Mouse (Mus musculus) hindbrain, embryonic 12.5 days (tissue): ENCODE measurements at regions not wholly inside any gene's neighbourhood (a gene's known extent, or its start where the extent isn't known, plus 50 kb on each side); places are given as distances from the start of the nearest gene placed in this dataset.
"Not testable (repeated sequence)": the region's sequence is repeated elsewhere in the genome, so short reads cannot be mapped to it uniquely, and the experiment has no call there.

Experiments used
- ATAC-seq: fragments of 200-750 bp; cut with Nextera tagmentation; 2 replicates; pipeline ENCODE4 v1.8.0; 2017; ENCODE audit warnings: moderate TSS enrichment; ENCODE audit not compliant: low FRiP score
- H3K27ac ChIP-seq: fragments of 300-500 bp; sonication (generic); 2 replicates; pipeline ENCODE4 v1.5.1; 2016; ENCODE audit warnings: mild to moderate bottlenecking
- H3K27me3 ChIP-seq: fragments of 300-500 bp; sonication (generic); 2 replicates; pipeline ENCODE4 v1.6.1; 2016; ENCODE audit warnings: mild to moderate bottlenecking
- H3K36me3 ChIP-seq: fragments of 300-500 bp; sonication (generic); 2 replicates; pipeline ENCODE4 v1.6.1; 2016; ENCODE audit warnings: mild to moderate bottlenecking
- H3K4me1 ChIP-seq: fragments of 300-500 bp; sonication (generic); 2 replicates; pipeline ENCODE4 v1.6.1; 2016
- H3K4me2 ChIP-seq: fragments of 300-500 bp; sonication (generic); replicated peaks from 2 replicates; pipeline ENCODE4 v1.6.1; 2016; ENCODE audit warnings: mild to moderate bottlenecking
- H3K4me3 ChIP-seq: fragments of 300-500 bp; sonication (generic); 2 replicates; pipeline ENCODE4 v1.5.1; 2016; ENCODE audit warnings: mild to moderate bottlenecking
- H3K9ac ChIP-seq: fragments of 300-500 bp; sonication (generic); 2 replicates; pipeline ENCODE4 v1.6.1; 2016; ENCODE audit warnings: mild to moderate bottlenecking, moderate library complexity
- H3K9me3 ChIP-seq: fragments of 300-500 bp; sonication (generic); replicated peaks from 2 replicates; pipeline ENCODE4 v1.6.1; 2016; ENCODE audit warnings: mild to moderate bottlenecking
- WGBS: fragments of 180-500 bp; shearing (Covaris S2); methylation state at CpG from one replicate; pipeline ENCODE4 v1.1.7; 2016; 5-methylcytosine and 5-hydroxymethylcytosine counted together

DNA sequence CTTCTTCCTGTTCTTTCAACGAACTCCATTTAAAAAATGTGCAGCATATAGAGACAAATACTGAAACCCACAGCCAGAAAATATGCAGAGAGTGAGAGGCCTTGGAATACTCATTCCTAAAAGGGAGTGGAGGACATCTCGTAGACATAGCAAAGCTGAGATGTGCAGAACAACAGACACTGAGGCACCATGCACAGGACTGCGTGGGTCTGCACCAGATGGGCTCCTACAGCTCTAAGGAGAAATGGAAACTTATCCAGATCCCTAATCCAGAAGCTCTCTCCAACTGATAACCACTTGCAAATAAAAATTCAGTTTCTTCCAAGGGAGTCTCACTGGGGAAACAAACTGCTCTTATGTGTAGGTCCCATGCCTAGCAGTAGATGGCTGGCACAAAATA is 101.6 kb downstream of the Slc25a24 start:
- Histone ChIP-seq H3K4me1 (no peaks in the 10 kb centered on the region), H3K9me3 (no peaks in the 10 kb centered on the region), H3K27me3 (no peaks in the 10 kb centered on the region), H3K9ac (no peak overlapping the region), H3K36me3 (no peaks in the 10 kb centered on the region), H3K4me2 (no peak overlapping the region), H3K4me3 (no peak overlapping the region), H3K27ac (no peak overlapping the region)
- WGBS: 86% methylated on average over 3 of the region's 3 CpGs
- no peak for ATAC-seq

GRCm38 (mm10) chr3:109234275-109234674 is 106.2 kb upstream of the Vav3 start:
- ATAC-seq: peak; percentile 73
- Histone ChIP-seq H3K27me3 (no peaks in the 10 kb centered on the region), H3K4me3 (no peak overlapping the region), H3K9ac (no peak overlapping the region), H3K4me2 (no peak overlapping the region), H3K36me3 (no peaks in the 10 kb centered on the region), H3K27ac (no peak overlapping the region), H3K4me1 (no peaks in the 10 kb centered on the region), H3K9me3 (no peaks in the 10 kb centered on the region)
- WGBS: 68% methylated on average over 4 of the region's 4 CpGs

DNA sequence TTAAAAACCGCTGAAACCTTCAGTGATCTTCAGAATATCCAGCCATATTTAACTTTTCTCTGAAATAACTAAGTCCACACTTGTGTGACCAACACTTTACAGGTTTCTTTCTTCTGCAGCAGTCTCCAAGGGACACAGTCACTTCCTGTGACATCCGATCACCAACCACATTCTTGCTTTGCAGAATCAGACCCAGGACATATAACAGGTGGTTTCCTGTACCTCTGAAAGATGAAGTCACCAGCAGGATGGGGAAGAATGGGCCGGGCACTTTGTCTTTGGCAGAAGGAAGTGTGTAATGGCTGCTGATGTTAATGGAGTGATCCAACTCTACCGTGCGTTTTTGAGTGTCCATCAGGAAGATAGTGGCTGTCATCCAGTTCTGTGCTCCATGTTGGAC is 103.5 kb upstream of the Vav3 start:
- Histone ChIP-seq H3K4me2 (no peak overlapping the region), H3K27me3 (no peaks in the 10 kb centered on the region), H3K27ac (no peak overlapping the region), H3K4me1 (no peaks in the 10 kb centered on the region), H3K36me3 (no peaks in the 10 kb centered on the region), H3K4me3 (no peak overlapping the region), H3K9me3 (no peaks in the 10 kb centered on the region), H3K9ac (no peak overlapping the region)
- WGBS: 85% methylated on average over 5 of the region's 5 CpGs
- ATAC-seq: no peak

GRCm38 (mm10) chr3:109243491-109243890 is 97.0 kb upstream of the Vav3 start:
- no peak overlapping the region for H3K27ac ChIP-seq
- no peak overlapping the region for H3K9ac ChIP-seq
- no peaks in the 10 kb centered on the region for H3K27me3 ChIP-seq
- no peak for ATAC-seq
- no peaks in the 10 kb centered on the region for H3K36me3 ChIP-seq
- H3K9me3 ChIP-seq: no peaks in the 10 kb centered on the region; the same call in 1 of the 2 replicates
- H3K4me3 ChIP-seq: no peak overlapping the region
- H3K4me2 ChIP-seq: no peak overlapping the region
- WGBS: 91% methylated on average over 1 of the region's 1 CpGs
- H3K4me1 ChIP-seq: no peaks in the 10 kb centered on the region

DNA sequence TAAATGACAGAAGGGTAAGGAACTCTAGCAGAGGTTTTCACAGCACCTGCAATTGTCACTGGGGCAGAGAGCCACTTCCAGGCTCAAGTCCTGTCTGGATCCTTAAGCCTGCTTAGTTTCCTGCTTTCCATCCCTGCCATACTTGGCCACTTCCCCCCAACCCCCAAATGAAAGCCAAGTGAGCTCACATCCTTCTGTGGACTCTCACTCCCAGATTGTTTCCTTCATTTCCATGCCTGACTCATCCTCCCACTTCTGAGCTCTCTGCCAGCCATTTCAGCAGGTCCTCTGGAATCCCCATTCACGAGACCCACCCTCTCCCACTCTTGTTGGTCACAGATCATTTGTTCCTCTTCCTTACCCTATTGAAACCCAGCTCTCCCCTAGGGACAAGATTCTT is 91.7 kb upstream of the Vav3 start:
- no peaks in the 10 kb centered on the region for H3K36me3 ChIP-seq
- peaks cover 3% of the 10 kb centered on the region; the same call in 1 of the 2 replicates for H3K4me1 ChIP-seq
- ATAC-seq: no peak
- no peak overlapping the region for H3K4me2 ChIP-seq
- H3K4me3 ChIP-seq: no peak overlapping the region
- no peaks in the 10 kb centered on the region for H3K27me3 ChIP-seq
- 36% methylated on average over 1 of the region's 1 CpGs for WGBS
- no peaks in the 10 kb centered on the region; the same call in 1 of the 2 replicates for H3K9me3 ChIP-seq
- no peak overlapping the region for H3K27ac ChIP-seq
- H3K9ac ChIP-seq: no peak overlapping the region

DNA sequence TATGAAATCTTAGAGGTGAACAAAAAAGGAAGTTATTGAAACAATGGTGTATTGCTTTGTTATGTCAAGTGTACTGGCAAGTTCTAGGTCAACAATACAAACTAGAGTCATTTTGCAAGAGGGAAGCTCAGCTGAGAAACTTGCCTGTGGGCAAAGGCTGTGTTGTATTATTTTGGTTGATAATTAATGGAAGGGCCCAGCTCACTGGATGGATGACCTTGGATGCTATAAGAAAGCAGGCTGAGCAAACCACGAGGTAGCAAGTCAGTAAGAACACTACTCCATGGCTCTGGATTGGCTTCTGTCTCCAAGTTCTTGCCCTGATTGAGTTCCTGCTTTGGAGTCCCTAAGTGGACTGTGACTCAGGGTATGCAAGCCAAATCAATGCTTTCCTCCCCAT is 91.1 kb upstream of the Vav3 start:
- Histone ChIP-seq H3K27me3 (no peaks in the 10 kb centered on the region), H3K9ac (no peak overlapping the region), H3K4me1 (peaks cover 4% of the 10 kb centered on the region; the same call in 1 of the 2 replicates), H3K36me3 (no peaks in the 10 kb centered on the region), H3K9me3 (no peaks in the 10 kb centered on the region; the same call in 1 of the 2 replicates), H3K4me2 (no peak overlapping the region), H3K4me3 (no peak overlapping the region), H3K27ac (no peak overlapping the region)
- ATAC-seq: no peak
- WGBS: 67% methylated on average over 1 of the region's 1 CpGs

DNA sequence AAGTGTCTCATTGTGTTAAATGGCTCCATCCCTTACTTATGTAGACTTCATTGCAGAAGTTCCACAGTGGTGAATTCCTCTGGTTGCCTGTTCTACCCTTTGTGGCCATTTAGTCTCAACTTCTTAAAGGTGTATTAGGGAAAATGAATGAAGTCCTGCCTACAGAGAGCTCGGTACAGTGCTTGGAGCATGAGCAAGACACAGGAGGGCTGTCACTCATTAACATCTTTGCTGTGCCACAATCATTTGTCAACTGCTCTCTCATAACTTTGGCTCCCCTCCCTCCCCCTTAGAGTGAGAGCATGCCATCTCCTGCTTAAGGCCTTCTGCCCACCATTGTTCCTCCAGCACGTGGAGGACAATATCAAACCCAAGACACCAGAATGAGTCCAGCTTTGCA is 90.5 kb upstream of the Vav3 start:
- Histone ChIP-seq H3K4me3 (no peak overlapping the region), H3K27ac (no peak overlapping the region), H3K27me3 (no peaks in the 10 kb centered on the region), H3K9me3 (no peaks in the 10 kb centered on the region; the same call in 1 of the 2 replicates), H3K36me3 (no peaks in the 10 kb centered on the region), H3K4me1 (peaks cover 4% of the 10 kb centered on the region; the same call in 1 of the 2 replicates), H3K9ac (no peak overlapping the region), H3K4me2 (no peak overlapping the region)
- WGBS: 72% methylated on average over 2 of the region's 2 CpGs
- ATAC-seq: no peak

GRCm38 (mm10) chr3:109251716-109252115 is 88.7 kb upstream of the Vav3 start:
- no peak for ATAC-seq
- H3K4me2 ChIP-seq: no peak overlapping the region
- no peaks in the 10 kb centered on the region for H3K27me3 ChIP-seq
- H3K9ac ChIP-seq: no peak overlapping the region
- peaks cover 4% of the 10 kb centered on the region; the same call in 1 of the 2 replicates for H3K4me1 ChIP-seq
- WGBS: 62% methylated on average over 1 of the region's 1 CpGs
- H3K9me3 ChIP-seq: no peaks in the 10 kb centered on the region
- no peak overlapping the region for H3K27ac ChIP-seq
- H3K4me3 ChIP-seq: no peak overlapping the region
- H3K36me3 ChIP-seq: no peaks in the 10 kb centered on the region

- Histone ChIP-seq H3K9me3 (no peaks in the 10 kb centered on the region), H3K4me2 (no peak overlapping the region), H3K4me1 (peaks cover 4% of the 10 kb centered on the region; the same call in 1 of the 2 replicates), H3K9ac (no peak overlapping the region), H3K27ac (no peak overlapping the region), H3K4me3 (no peak overlapping the region), H3K27me3 (no peaks in the 10 kb centered on the region), H3K36me3 (no peaks in the 10 kb centered on the region)
- WGBS: 73% methylated on average over 9 of the region's 9 CpGs
- no peak for ATAC-seq
Observed at GRCm38 (mm10) chr3:109254001-109254630, 86.3 kb upstream of the Vav3 start.

GRCm38 (mm10) chr3:109254957-109255356 is 85.5 kb upstream of the Vav3 start:
- H3K9ac ChIP-seq: no peak overlapping the region
- 78% methylated on average over 5 of the region's 5 CpGs for WGBS
- H3K36me3 ChIP-seq: no peaks in the 10 kb centered on the region
- no peaks in the 10 kb centered on the region for H3K27me3 ChIP-seq
- H3K4me2 ChIP-seq: no peak overlapping the region
- no peak overlapping the region for H3K4me3 ChIP-seq
- no peaks in the 10 kb centered on the region for H3K9me3 ChIP-seq
- H3K27ac ChIP-seq: no peak overlapping the region
- no peak for ATAC-seq
- H3K4me1 ChIP-seq: peaks cover 4% of the 10 kb centered on the region; the same call in 1 of the 2 replicates

GRCm38 (mm10) chr3:109256723-109257122 is 83.7 kb upstream of the Vav3 start:
- H3K27ac ChIP-seq: no peak overlapping the region
- no peaks in the 10 kb centered on the region for H3K27me3 ChIP-seq
- peaks cover 3% of the 10 kb centered on the region; the same call in 1 of the 2 replicates for H3K4me1 ChIP-seq
- ATAC-seq: no peak
- no peaks in the 10 kb centered on the region for H3K36me3 ChIP-seq
- no peaks in the 10 kb centered on the region for H3K9me3 ChIP-seq
- WGBS: 79% methylated on average over 5 of the region's 5 CpGs
- H3K4me2 ChIP-seq: no peak overlapping the region
- no peak overlapping the region for H3K9ac ChIP-seq
- no peak overlapping the region for H3K4me3 ChIP-seq

DNA sequence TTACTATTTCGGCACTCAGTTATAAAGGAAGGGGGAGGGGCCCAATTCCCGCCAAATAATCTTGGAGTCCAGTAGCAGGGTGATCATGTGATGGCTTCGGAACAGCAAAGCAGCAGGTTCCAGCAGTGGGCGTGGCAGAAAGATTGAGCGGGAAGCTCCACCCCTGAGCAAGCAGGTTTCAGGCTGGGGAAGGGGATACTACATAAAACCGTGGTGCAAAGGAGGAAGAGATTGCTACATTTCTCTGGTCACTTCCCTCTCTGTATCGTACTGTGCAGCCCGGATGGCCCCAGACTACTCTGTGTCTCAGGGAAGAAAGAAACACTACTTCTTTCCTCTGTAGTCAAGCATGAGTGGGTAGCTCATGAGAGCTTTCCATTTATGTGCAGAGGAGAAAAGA is 73.5 kb upstream of the Vav3 start:
- not testable (repeated sequence) for H3K4me1 ChIP-seq, H3K27ac ChIP-seq, H3K36me3 ChIP-seq, H3K4me3 ChIP-seq, H3K9me3 ChIP-seq, ATAC-seq, H3K27me3 ChIP-seq, H3K4me2 ChIP-seq, H3K9ac ChIP-seq
- WGBS: 69% methylated on average over 8 of the region's 8 CpGs

GRCm38 (mm10) chr3:109270783-109271182 is 69.7 kb upstream of the Vav3 start:
- H3K4me1 ChIP-seq: no peaks in the 10 kb centered on the region
- no peaks in the 10 kb centered on the region for H3K36me3 ChIP-seq
- no peak overlapping the region for H3K27ac ChIP-seq
- ATAC-seq: no peak
- WGBS: 36% methylated on average over 1 of the region's 1 CpGs
- no peaks in the 10 kb centered on the region for H3K9me3 ChIP-seq
- H3K4me3 ChIP-seq: no peak overlapping the region
- H3K9ac ChIP-seq: no peak overlapping the region
- H3K27me3 ChIP-seq: no peaks in the 10 kb centered on the region
- no peak overlapping the region for H3K4me2 ChIP-seq
